Mouse (Mus musculus): Measurements from ENCODE around the gene Tomt.
"Not testable (repeated sequence)": the region's sequence is repeated elsewhere in the genome, so short reads cannot be mapped to it uniquely, and the experiment has no call there.

Tomt gene

GRCm38 (mm10) chr7:101906287-101906681 lies at the start of gene Tomt:
Tomt (minus strand) TSS chr7:101906359.
- no peak for DNase-seq (ENCODE audit: low spot score in 2 of 2)

DNA sequence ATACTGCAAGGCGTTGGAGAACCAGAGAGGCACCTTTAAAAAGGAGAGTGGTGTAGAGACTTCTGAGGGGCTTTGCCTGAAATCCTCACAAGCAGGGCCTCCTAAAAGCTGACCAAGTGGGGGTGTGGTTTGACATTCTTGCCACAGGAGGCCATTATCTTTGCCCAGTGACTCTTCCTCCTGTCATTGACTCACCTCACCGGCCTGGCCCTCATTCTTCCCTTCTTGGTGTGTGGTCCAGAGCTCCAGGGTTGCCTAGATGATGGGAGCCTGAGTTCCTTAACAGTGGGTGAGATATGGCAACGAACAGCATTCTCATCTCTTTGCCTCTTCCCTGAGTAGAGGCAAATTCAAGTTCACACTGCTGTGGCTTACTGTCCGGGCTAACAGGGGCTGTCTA lies 49.7 kb upstream of the Tomt start:
- DNase-seq (ENCODE audit: low spot score in 2 of 2) = no peak

- no peak for DNase-seq (ENCODE audit: low spot score in 2 of 2)
These were observed 49.1 kb upstream of the Tomt start for GRCm38 (mm10) chr7:101955276-101955675.

GRCm38 (mm10) chr7:101954163-101954562 lies 48.0 kb upstream of the Tomt start:
- DNase-seq (ENCODE audit: low spot score in 2 of 2) = no peak

DNA sequence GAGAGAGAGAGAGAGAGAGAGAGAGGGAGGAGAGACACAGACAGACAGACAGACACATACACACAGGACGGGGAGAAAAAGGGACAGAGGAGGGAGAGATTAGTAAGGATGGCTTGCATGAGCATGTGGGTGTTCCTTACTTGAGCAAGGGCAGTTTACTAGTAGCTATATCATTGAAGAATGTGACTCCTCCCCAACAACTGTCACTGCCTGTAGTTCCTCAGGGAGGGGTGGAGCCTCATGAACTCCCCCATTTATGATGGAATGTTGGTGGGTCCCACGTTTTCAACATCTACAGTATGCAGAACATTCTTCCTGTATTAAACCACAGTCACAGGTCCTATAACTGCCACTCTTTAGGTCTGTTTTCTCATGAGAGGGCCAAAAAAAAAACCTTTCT lies 45.9 kb upstream of the Tomt start:
- no peak for DNase-seq (ENCODE audit: low spot score in 2 of 2)

- DNase-seq (ENCODE audit: low spot score in 2 of 2) = no peak
These were observed 45.5 kb upstream of the Tomt start for GRCm38 (mm10) chr7:101951648-101952047.

DNA sequence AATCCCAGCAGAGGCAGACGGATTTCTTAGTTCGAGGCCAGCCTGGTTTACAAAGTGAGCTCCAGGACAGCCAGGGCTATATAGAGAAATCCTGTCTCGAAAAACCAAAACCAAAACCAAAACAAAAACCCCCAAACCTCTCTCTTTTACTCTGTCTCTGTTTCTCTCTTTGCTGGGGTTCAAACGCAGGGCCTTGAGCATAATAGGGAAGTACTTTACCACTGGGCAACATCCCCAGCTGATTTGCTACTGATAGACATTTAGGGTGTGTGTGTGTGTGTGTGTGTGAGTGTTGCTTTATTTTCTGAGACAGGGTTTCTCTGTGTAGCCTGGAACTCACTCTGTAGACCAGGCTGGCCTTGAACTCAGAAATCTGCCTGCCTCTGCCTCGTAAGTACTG lies 42.8 kb upstream of the Tomt start:
- DNase-seq (ENCODE audit: low spot score in 2 of 2) = not testable (repeated sequence)

DNA sequence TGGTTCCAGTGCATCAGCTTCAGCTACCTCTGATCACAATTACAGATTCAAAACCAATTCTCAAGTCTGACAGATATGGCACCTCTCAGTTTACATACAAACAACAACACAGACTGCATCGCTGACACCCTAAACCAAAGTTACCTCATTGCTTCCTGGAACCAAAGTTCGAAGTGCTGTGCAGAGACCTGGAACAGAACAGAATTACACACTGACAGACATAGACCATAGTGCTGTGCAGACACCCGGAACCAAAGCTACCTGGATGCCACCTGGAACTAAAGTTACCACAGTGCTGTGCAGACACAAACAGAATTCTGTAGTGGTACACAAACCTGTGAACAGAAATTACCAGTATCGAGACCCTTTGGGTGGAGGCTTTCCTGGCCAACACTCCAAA lies 33.6 kb upstream of the Tomt start:
- no peak for DNase-seq (ENCODE audit: low spot score in 2 of 2)

DNA sequence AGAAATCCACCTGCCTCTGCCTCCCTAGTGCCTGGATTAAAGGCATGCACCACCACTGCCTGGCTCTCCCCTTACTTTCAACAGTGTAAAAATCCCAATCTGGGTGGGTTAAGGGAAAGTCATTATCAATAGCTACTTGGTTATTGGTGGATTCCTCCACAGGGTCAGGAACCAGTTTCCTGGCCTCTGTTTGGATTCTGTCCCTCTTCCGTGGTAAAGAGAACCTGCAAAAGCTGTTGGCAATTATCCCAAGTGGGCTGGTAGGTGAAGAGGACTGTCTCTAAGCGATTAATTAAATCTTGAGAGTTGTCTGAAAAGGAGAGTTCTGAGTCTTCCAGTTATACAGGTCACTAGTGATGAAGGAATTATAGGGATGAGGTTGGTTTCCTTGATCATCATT lies 32.2 kb upstream of the Tomt start:
- DNase-seq (ENCODE audit: low spot score in 2 of 2) = no peak

DNA sequence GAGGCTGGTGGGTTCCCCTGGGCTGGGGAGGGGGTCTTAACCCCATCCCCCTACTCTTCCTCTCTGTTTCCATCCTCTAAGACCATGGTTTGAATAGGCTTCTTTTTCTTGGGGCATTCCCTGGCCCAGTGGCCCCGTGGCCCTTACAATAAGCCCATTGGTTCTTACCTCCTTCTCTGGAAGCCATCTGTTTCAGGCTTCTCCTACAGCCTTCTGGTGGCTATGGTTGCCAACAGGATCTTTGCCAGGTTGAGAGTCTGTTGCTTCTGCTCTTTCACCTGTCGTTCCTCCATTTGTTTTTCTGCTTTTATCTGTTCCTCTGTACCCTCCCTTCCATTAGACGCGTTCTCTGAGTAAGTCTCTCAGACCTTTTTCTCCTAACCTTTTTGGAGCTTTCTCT lies 31.4 kb upstream of the Tomt start:
- DNase-seq (ENCODE audit: low spot score in 2 of 2) = no peak

- DNase-seq (ENCODE audit: low spot score in 2 of 2) = no peak
These were observed 30.8 kb upstream of the Tomt start for GRCm38 (mm10) chr7:101936996-101937395.

DNA sequence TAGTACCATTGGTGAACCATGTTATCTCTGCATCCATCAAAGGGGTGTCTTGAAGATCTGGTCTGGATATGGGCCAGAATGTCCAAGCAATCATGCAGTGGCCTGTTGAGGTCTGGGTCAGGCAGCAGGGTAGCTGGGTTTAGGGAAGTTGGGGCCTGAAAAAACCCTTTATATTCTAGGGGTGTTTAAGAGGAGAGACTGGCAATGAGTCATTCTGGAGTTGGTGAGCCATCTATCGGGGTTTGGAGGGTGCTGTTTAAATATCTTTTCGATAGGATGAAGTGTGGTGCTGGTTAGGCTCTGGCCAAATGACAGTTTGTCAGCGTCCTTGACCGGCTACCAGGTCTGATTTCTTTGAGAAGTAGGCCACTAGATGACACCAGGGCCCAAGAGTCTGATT lies 29.8 kb upstream of the Tomt start:
- no peak for DNase-seq (ENCODE audit: low spot score in 2 of 2)

- DNase-seq (ENCODE audit: low spot score in 2 of 2) = peak; percentile 94 to 96
These were observed 27.6 kb upstream of the Tomt start, which contains the start of the genes Lrrc51 and Numa1 for GRCm38 (mm10) chr7:101933751-101934240. Lrrc51 (minus strand) TSS chr7:101933895. Numa1 (plus strand) TSS chr7:101934111.

- DNase-seq (ENCODE audit: low spot score in 2 of 2) = no peak
These were observed 27.1 kb upstream of the Tomt start for GRCm38 (mm10) chr7:101933300-101933699.

DNA sequence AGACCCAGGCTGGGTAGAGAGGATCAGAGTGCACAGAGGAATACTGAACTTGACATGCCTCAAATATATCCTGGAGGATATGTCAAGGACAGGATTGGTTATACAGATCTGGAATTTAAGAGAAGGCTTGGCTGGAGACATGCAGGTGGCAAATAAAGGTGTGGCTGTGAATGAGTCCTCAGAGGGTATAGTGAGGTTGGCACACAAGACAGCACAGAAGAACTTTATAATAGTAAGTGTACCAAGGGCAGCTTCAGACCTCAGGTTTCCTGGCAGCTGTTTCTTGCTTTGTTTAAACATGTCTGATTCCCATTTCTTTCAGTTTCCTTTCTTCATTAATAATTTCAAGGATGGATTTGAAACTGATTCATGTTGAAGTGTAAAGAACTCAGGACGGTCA lies 26.4 kb upstream of the Tomt start:
- no peak for DNase-seq (ENCODE audit: low spot score in 2 of 2)

DNA sequence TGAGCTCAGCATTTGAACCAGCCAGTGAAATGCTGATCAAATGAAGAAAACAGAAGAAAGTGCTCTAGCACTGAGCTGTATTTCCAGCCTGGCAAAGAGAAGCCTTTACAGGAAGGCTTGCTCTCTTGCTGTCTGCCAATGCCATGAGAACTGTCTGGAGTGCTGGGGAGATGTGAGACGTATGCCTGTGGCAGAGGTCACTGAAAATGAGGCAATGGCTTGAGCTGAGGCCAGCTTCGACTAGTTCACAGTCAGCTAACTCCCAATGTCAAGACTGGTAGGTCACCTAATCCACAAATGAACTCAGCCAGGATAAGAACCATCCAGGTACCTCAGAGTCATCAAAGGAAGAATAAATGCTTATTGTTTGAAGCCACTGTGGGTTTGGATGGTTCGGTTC lies 21.9 kb upstream of the Tomt start:
- no peak for DNase-seq (ENCODE audit: low spot score in 2 of 2)

GRCm38 (mm10) chr7:101925892-101926291 lies 19.7 kb upstream of the Tomt start:
- DNase-seq (ENCODE audit: low spot score in 2 of 2) = not testable (repeated sequence)

GRCm38 (mm10) chr7:101918071-101918470 lies 11.9 kb upstream of the Tomt start:
- peak in 1 of 2 experiments; percentile 37 for DNase-seq (ENCODE audit: low spot score in 2 of 2)

- no peak for DNase-seq (ENCODE audit: low spot score in 2 of 2)
These were observed 5.8 kb upstream of the Tomt start for GRCm38 (mm10) chr7:101911982-101912381.

DNA sequence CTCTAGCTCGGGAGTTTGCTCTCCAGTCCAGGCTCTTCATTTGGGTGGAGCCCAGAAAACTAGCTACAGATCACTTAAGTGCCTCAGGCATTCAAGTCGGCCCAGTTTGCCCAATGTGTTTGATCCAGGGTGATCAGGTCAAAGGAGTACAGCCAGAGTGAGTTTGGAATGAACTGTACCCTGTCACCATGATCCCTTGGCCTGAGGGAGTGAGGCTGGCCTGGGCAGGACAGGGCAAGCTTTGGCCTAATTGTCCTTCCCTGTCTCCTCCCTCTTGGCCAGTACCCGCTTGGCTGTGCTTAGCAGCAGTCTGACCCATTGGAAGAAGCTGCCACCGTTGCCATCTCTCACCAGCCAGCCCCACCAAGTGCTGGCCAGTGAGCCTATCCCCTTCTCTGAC lies 4.0 kb upstream of the Tomt start:
- no peak for DNase-seq (ENCODE audit: low spot score in 2 of 2)

DNA sequence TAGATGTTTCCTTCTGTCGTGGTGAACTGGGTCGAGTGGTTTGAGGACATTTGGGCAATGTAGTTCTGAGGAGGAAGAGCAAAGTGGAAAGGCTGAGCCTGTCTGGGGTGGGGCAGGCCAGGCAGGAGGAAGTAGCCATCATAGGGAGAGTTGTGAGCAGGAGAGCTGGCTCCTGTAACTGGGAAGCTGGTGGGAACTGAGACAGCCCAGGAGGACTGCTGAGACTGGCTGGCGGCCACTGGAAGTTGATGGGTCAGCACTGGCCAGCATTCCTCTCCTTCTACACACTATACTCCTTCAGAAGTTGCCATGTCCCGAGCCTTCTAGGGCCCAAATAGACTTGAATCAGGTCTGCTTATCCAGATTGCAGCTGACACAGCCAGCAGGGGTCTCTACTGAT lies 2.2 kb upstream of the Tomt start:
- no peak for DNase-seq (ENCODE audit: low spot score in 2 of 2)

DNA sequence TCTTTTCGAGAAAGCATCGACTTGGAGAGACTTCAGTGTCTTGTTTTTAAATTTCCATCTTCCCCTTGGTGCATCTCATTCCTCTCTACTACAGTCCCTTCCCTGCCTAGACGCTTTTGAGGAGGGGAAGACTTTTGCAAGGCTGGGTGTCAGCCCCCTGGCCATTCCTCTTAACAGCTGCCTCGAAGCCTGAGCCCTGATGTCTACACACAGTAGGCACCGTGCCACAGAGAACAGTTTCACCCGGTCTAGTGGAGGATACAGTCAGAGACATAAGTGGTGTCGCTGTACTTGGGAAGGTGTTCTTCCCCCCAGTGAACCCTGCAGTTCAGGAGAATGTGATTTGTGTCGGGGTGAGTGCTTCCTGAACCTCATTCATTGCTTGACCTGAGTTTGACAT lies 537 bp upstream of the Tomt start:
- DNase-seq (ENCODE audit: low spot score in 2 of 2) = no peak

GRCm38 (mm10) chr7:101905561-101906286 lies 435 bp downstream of the Tomt start, which contains the start of gene Lamtor1:
Lamtor1 (plus strand) TSS chr7:101905904.
- peak; percentile 99 to 100 for DNase-seq (ENCODE audit: low spot score in 2 of 2)

GRCm38 (mm10) chr7:101902846-101903245 lies 3.3 kb downstream of the Tomt start:
- DNase-seq (ENCODE audit: low spot score in 2 of 2) = no peak

All from urinary bladder, postnatal 4 days (tissue).